Mouse (Mus musculus): ENCODE measurements at regions not wholly inside any gene's neighbourhood (a gene's known extent, or its start where the extent isn't known, plus 50 kb on each side); places are given as distances from the start of the nearest gene placed in this dataset.

DNA sequence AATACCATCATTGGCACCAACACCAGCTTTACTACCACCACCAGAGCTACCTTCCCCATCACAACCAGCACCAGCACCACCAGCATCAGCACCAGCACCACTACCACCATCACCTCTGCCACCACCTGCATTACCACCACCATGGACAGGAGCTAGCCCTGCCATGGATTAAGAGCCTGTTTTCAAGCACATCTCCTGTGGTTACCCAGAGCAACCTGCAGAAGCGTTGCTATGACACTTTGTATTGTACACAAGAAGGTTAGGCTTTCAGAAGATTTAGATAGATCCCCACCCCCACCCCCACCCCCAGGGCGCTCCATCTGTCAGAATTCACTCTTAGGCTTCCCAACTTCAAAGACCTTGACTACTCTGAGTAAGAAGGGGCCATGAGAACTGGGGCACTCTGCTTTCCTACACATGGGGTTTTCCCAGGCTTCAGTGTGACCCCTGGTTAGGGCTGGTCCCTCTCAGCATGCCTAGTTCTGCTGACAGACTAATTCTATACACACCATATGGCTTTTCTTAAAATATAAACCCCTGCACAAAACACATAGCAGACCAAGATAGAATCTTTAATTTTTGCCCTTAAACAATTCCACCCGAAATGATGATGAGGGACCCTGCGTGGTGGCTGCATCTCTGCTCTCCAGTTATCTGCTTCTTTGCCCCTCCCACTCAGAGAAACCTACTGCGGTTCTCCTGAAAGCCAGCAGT, 463.7 kb upstream of the Gulo start:
- no peak for ATAC-seq
- H3K4me2 ChIP-seq (ENCODE audit: low read length) = no peak overlapping the region
- no peak overlapping the region for H3K4me3 ChIP-seq (ENCODE audit: low read length)
- peaks cover 5% of the 10 kb centered on the region; the same call in 1 of the 2 replicates for H3K4me1 ChIP-seq (ENCODE audit: control insufficient read depth, insufficient read depth, low read depth, low read length)
- H3K27ac ChIP-seq (ENCODE audit: low read depth, low read length) = peak overlapping the region; percentile 39; the same call in 1 of the 2 replicates
- H3K9me3 ChIP-seq (ENCODE audit: control insufficient read depth, low read length) = no peaks in the 10 kb centered on the region
- WGBS = 38% methylated on average over 5 of the region's 5 CpGs
- no peaks in the 10 kb centered on the region for H3K27me3 ChIP-seq (replicated peaks; ENCODE audit: control insufficient read depth, insufficient read depth, low read length)
- no peak overlapping the region for H3K9ac ChIP-seq (ENCODE audit: low read depth, low read length)
- no peaks in the 10 kb centered on the region for H3K36me3 ChIP-seq (ENCODE audit: control insufficient read depth, insufficient read depth, low read length)

DNA sequence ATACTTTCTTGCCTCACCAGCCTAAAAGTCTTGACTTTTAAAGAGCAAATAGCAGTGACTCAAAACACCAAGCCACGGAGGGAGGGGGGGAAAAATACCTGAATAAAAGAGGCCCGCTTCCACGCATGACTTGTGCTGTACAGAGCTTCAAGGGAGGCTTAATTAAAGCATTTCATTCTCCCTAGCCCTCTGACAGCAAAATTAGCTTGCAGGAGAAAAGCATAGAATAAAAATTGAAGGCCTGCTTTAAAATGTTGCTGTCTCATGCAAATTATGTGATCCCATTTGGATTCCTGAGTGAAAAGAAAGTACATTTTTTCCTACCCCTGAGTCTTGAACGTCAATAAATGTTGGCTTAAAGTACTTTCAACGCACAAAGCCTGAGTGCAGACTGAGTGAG, 453.1 kb upstream of the Gulo start:
- 65% methylated on average over 5 of the region's 5 CpGs for WGBS
- Histone ChIP-seq H3K4me1 (ENCODE audit: control insufficient read depth, insufficient read depth, low read depth, low read length) (no peaks in the 10 kb centered on the region), H3K9ac (ENCODE audit: low read depth, low read length) (no peak overlapping the region), H3K9me3 (ENCODE audit: control insufficient read depth, low read length) (no peaks in the 10 kb centered on the region), H3K27me3 (replicated peaks; ENCODE audit: control insufficient read depth, insufficient read depth, low read length) (no peaks in the 10 kb centered on the region), H3K27ac (ENCODE audit: low read depth, low read length) (no peak overlapping the region), H3K4me2 (ENCODE audit: low read length) (no peak overlapping the region), H3K4me3 (ENCODE audit: low read length) (no peak overlapping the region), H3K36me3 (ENCODE audit: control insufficient read depth, insufficient read depth, low read length) (no peaks in the 10 kb centered on the region)
- ATAC-seq = no peak

DNA sequence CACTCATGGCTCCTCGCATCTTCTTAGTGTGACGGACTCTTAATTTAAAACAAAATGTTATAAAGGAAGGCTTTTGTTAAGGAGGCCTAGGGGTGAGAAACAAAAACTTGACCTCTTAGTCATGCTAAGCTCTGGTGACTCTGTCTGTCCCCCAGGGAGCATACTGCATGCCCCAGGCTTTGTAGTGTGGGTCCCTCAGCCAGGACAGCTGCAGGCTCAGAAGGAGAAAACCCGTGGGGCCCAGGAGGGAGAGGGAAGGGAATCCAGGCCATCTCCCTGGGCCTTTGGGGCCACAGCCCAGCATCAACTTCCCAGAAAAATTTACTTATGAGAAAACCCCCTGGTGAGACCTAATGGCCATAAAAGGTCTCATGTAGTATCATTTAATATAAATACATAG, 451.8 kb upstream of the Gulo start:
- H3K9me3 ChIP-seq (ENCODE audit: control insufficient read depth, low read length) = no peaks in the 10 kb centered on the region
- no peak for ATAC-seq
- H3K4me2 ChIP-seq (ENCODE audit: low read length) = no peak overlapping the region
- H3K4me1 ChIP-seq (ENCODE audit: control insufficient read depth, insufficient read depth, low read depth, low read length) = no peaks in the 10 kb centered on the region
- H3K36me3 ChIP-seq (ENCODE audit: control insufficient read depth, insufficient read depth, low read length) = no peaks in the 10 kb centered on the region
- no peak overlapping the region for H3K4me3 ChIP-seq (ENCODE audit: low read length)
- 19% methylated on average over 3 of the region's 3 CpGs for WGBS
- no peak overlapping the region for H3K9ac ChIP-seq (ENCODE audit: low read depth, low read length)
- no peak overlapping the region for H3K27ac ChIP-seq (ENCODE audit: low read depth, low read length)
- H3K27me3 ChIP-seq (replicated peaks; ENCODE audit: control insufficient read depth, insufficient read depth, low read length) = no peaks in the 10 kb centered on the region

DNA sequence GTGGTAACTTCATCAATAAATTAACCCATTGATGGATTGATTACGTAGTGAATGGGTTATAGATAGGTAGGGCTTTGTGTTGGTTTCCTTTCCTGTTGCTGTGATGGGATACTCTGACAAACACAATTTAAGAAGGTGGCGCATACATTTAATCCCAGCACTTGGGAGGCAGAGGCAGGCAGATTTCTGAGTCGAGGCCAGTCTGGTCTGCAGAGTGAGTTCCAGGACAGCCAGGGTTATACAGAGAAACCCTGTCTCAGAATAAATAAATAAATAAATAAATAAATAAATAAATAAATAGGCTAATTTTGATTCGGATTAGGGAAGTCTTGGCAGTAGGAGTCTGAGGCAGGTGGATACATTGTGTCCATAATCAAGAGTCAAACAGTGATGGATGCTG, 449.7 kb upstream of the Gulo start:
- Histone ChIP-seq H3K4me1 (ENCODE audit: control insufficient read depth, insufficient read depth, low read depth, low read length) (no peaks in the 10 kb centered on the region), H3K4me3 (ENCODE audit: low read length) (no peak overlapping the region), H3K9ac (ENCODE audit: low read depth, low read length) (no peak overlapping the region), H3K36me3 (ENCODE audit: control insufficient read depth, insufficient read depth, low read length) (no peaks in the 10 kb centered on the region), H3K9me3 (ENCODE audit: control insufficient read depth, low read length) (no peaks in the 10 kb centered on the region), H3K27ac (ENCODE audit: low read depth, low read length) (no peak overlapping the region), H3K27me3 (replicated peaks; ENCODE audit: control insufficient read depth, insufficient read depth, low read length) (no peaks in the 10 kb centered on the region), H3K4me2 (ENCODE audit: low read length) (no peak overlapping the region)
- 89% methylated on average over 4 of the region's 4 CpGs for WGBS
- ATAC-seq = no peak

DNA sequence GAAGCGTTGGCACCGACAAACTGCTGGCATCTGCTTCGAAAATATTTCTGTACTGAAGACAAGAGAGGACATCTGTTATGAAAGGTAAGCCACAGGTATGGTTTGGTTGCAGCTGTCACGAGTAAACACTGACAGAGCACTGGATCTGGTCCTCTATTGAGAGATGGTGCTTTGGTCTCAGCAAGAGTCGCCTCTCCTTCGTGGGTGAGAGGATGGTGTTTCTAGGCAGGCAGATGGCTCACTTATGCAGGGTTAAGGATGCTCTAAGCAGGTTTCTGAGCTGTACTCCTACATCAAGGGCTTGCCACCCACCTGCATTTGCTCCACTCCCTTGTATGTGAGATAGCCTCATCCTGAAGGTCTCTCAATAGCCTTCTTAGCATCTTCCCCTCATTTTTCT, 448.3 kb upstream of the Gulo start:
- Histone ChIP-seq H3K27me3 (replicated peaks; ENCODE audit: control insufficient read depth, insufficient read depth, low read length) (no peaks in the 10 kb centered on the region), H3K4me2 (ENCODE audit: low read length) (no peak overlapping the region), H3K9me3 (ENCODE audit: control insufficient read depth, low read length) (no peaks in the 10 kb centered on the region), H3K36me3 (ENCODE audit: control insufficient read depth, insufficient read depth, low read length) (no peaks in the 10 kb centered on the region), H3K27ac (ENCODE audit: low read depth, low read length) (no peak overlapping the region), H3K4me1 (ENCODE audit: control insufficient read depth, insufficient read depth, low read depth, low read length) (no peaks in the 10 kb centered on the region), H3K4me3 (ENCODE audit: low read length) (no peak overlapping the region), H3K9ac (ENCODE audit: low read depth, low read length) (no peak overlapping the region)
- no peak for ATAC-seq
- WGBS = 83% methylated on average over 6 of the region's 6 CpGs

DNA sequence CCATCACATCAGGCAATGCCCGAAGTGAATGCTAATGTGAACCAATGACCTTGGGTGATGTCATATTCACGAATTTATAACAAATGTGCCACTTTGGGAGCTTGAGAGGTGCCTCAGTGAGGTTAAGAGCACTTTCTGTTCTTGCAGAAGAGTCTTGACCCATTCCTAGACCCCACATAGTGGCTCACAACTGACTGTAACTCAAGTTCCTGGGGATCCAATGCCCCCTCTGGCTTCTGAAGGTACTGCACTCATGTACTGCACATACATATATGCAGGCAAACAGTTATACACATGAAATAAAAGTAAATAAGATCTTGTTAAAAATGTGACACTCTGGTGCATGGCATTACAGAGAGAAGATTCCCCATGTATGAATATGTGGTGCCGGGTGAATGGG, 443.8 kb upstream of the Gulo start:
- no peaks in the 10 kb centered on the region for H3K4me1 ChIP-seq (ENCODE audit: control insufficient read depth, insufficient read depth, low read depth, low read length)
- H3K36me3 ChIP-seq (ENCODE audit: control insufficient read depth, insufficient read depth, low read length) = no peaks in the 10 kb centered on the region
- ATAC-seq = no peak
- no peak overlapping the region for H3K27ac ChIP-seq (ENCODE audit: low read depth, low read length)
- 92% methylated on average over 3 of the region's 3 CpGs for WGBS
- H3K4me2 ChIP-seq (ENCODE audit: low read length) = no peak overlapping the region
- H3K9me3 ChIP-seq (ENCODE audit: control insufficient read depth, low read length) = no peaks in the 10 kb centered on the region
- no peak overlapping the region for H3K4me3 ChIP-seq (ENCODE audit: low read length)
- no peak overlapping the region for H3K9ac ChIP-seq (ENCODE audit: low read depth, low read length)
- H3K27me3 ChIP-seq (replicated peaks; ENCODE audit: control insufficient read depth, insufficient read depth, low read length) = no peaks in the 10 kb centered on the region

DNA sequence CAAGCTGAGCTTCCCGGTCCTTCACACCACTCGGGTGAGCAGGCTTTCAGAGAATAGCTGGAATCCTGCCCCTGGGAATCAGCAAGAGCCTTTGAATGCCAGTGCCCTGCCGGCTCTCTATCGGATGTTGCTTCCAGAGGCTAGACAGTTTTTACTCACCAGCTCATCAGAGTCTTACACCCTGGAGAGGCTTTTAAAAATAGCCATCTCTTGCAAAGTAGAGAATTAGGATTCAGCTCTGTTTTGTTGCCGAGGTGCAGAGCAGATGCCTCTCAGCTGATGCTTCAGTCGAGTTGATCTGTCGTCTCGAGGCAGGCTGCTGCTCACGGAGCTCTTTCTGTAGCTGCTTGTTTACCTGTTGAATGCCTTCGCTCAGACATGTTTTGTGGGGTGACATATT, 441.3 kb upstream of the Gulo start:
- Histone ChIP-seq H3K27me3 (replicated peaks; ENCODE audit: control insufficient read depth, insufficient read depth, low read length) (no peaks in the 10 kb centered on the region), H3K36me3 (ENCODE audit: control insufficient read depth, insufficient read depth, low read length) (no peaks in the 10 kb centered on the region), H3K9me3 (ENCODE audit: control insufficient read depth, low read length) (no peaks in the 10 kb centered on the region), H3K4me2 (ENCODE audit: low read length) (no peak overlapping the region), H3K9ac (ENCODE audit: low read depth, low read length) (no peak overlapping the region), H3K4me1 (ENCODE audit: control insufficient read depth, insufficient read depth, low read depth, low read length) (no peaks in the 10 kb centered on the region), H3K27ac (ENCODE audit: low read depth, low read length) (no peak overlapping the region), H3K4me3 (ENCODE audit: low read length) (no peak overlapping the region)
- WGBS = 39% methylated on average over 10 of the region's 10 CpGs
- no peak for ATAC-seq

DNA sequence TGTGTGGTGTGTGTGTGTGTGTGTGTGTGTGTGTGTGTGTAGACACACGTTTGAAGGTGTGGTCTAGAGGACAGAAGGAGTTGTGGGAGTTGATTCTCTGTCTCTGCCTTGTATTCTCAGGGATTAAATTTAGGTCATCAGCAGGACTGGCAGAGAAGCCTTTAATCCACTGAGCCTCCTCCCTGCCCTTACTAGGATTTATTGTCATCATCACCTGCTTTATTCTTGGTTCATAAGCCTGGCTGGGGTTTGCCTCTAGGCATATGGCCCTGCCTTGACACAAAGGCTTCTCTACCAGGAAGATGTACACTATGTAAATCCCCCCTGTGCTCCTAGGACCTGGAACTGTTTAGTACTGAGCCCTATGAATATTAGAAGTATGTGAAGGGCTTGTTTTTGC, 433.6 kb upstream of the Gulo start:
- no peak overlapping the region for H3K9ac ChIP-seq (ENCODE audit: low read depth, low read length)
- H3K4me3 ChIP-seq (ENCODE audit: low read length) = no peak overlapping the region
- no peaks in the 10 kb centered on the region for H3K4me1 ChIP-seq (ENCODE audit: control insufficient read depth, insufficient read depth, low read depth, low read length)
- no peaks in the 10 kb centered on the region for H3K9me3 ChIP-seq (ENCODE audit: control insufficient read depth, low read length)
- ATAC-seq = no peak
- no peak overlapping the region for H3K27ac ChIP-seq (ENCODE audit: low read depth, low read length)
- H3K4me2 ChIP-seq (ENCODE audit: low read length) = no peak overlapping the region
- H3K36me3 ChIP-seq (ENCODE audit: control insufficient read depth, insufficient read depth, low read length) = no peaks in the 10 kb centered on the region
- H3K27me3 ChIP-seq (replicated peaks; ENCODE audit: control insufficient read depth, insufficient read depth, low read length) = no peaks in the 10 kb centered on the region
- 46% methylated on average over 1 of the region's 1 CpGs for WGBS

DNA sequence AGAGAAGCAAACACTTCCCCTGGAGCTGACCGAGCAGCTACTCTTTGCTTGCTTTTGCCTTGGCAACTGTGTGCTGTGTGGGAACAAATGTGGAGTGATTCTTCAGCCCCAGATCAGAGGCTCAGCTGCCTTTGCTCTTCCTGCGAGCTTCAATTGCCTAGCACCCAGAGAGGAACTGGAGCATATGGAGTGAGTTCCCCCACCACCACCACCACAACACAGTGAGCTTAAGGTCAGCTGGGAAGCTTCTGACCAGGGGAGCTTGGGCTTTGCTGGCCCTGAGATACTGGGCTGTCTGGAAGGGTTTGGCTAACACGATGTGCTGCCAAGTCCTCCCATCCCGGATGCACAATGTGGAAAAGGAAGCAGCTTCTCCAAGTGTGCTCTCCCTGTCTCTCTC, 432.8 kb upstream of the Gulo start:
- Histone ChIP-seq H3K9ac (ENCODE audit: low read depth, low read length) (no peak overlapping the region), H3K4me2 (ENCODE audit: low read length) (no peak overlapping the region), H3K4me3 (ENCODE audit: low read length) (no peak overlapping the region), H3K27ac (ENCODE audit: low read depth, low read length) (no peak overlapping the region), H3K4me1 (ENCODE audit: control insufficient read depth, insufficient read depth, low read depth, low read length) (no peaks in the 10 kb centered on the region), H3K27me3 (replicated peaks; ENCODE audit: control insufficient read depth, insufficient read depth, low read length) (no peaks in the 10 kb centered on the region), H3K36me3 (ENCODE audit: control insufficient read depth, insufficient read depth, low read length) (no peaks in the 10 kb centered on the region), H3K9me3 (ENCODE audit: control insufficient read depth, low read length) (no peaks in the 10 kb centered on the region)
- peak; percentile 65; the same call in 1 of the 2 replicates for ATAC-seq
- 47% methylated on average over 4 of the region's 4 CpGs for WGBS

DNA sequence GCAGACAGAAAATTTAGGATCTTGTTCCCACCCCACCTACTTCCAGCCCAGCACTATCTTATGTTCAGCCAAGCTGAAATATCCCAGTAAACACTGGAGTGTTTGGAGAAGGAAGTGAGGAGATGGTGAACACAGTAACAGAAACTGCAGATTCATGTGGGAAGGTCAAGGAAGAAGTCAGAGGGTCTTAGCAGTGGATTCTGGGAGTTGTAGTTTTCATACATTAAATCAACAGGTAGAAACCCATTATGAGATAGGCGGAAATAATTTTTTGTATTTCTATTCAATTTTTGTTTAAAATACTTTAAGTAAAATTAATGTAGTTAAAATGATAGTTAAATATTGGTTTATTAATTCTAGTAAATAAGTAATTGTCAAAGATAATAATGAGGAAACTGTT, 429.6 kb upstream of the Gulo start:
- no peak overlapping the region for H3K9ac ChIP-seq (ENCODE audit: low read depth, low read length)
- H3K27ac ChIP-seq (ENCODE audit: low read depth, low read length) = no peak overlapping the region
- WGBS = 98% methylated on average over 1 of the region's 1 CpGs
- no peaks in the 10 kb centered on the region for H3K27me3 ChIP-seq (replicated peaks; ENCODE audit: control insufficient read depth, insufficient read depth, low read length)
- no peaks in the 10 kb centered on the region for H3K9me3 ChIP-seq (ENCODE audit: control insufficient read depth, low read length)
- H3K4me1 ChIP-seq (ENCODE audit: control insufficient read depth, insufficient read depth, low read depth, low read length) = no peaks in the 10 kb centered on the region
- no peaks in the 10 kb centered on the region for H3K36me3 ChIP-seq (ENCODE audit: control insufficient read depth, insufficient read depth, low read length)
- H3K4me2 ChIP-seq (ENCODE audit: low read length) = no peak overlapping the region
- no peak for ATAC-seq
- H3K4me3 ChIP-seq (ENCODE audit: low read length) = no peak overlapping the region
